Mouse (Mus musculus) hindbrain, embryonic 13.5 days (tissue): Measurements from ENCODE around the gene Aldh1a2. TPM values are rescaled to one million over a fixed set of nuclear protein-coding genes. Genes with fewer than 3 reads are reported as not detected.

Experiments
- ATAC-seq: fragments of 200-750 bp; cut with Nextera tagmentation; 2 replicates; pipeline ENCODE4 v1.8.0; 2017; ENCODE audit warnings: moderate TSS enrichment; ENCODE audit not compliant: low FRiP score
- H3K27ac ChIP-seq: fragments of 300-500 bp; sonication (generic); 2 replicates; pipeline ENCODE4 v1.5.1; 2015; ENCODE audit warnings: inconsistent platforms, mild to moderate bottlenecking, moderate library complexity
- H3K27me3 ChIP-seq: fragments of 300-500 bp; sonication (generic); 2 replicates; pipeline ENCODE4 v1.6.1; 2015; ENCODE audit warnings: mild to moderate bottlenecking, inconsistent platforms
- H3K36me3 ChIP-seq: fragments of 300-500 bp; sonication (generic); 2 replicates; pipeline ENCODE4 v1.6.1; 2015; ENCODE audit warnings: mild to moderate bottlenecking, inconsistent platforms
- H3K4me1 ChIP-seq: fragments of 300-500 bp; sonication (generic); replicated peaks from 2 replicates; pipeline ENCODE4 v1.6.1; 2015; ENCODE audit warnings: inconsistent platforms
- H3K4me2 ChIP-seq: fragments of 300-500 bp; sonication (generic); 2 replicates; pipeline ENCODE4 v1.6.1; 2015; ENCODE audit warnings: inconsistent platforms, mild to moderate bottlenecking, moderate library complexity
- H3K4me3 ChIP-seq: fragments of 300-500 bp; sonication (generic); 2 replicates; pipeline ENCODE4 v1.5.1; 2015; ENCODE audit warnings: mild to moderate bottlenecking, inconsistent platforms
- H3K9ac ChIP-seq: fragments of 300-500 bp; sonication (generic); 2 replicates; pipeline ENCODE4 v1.6.1; 2015; ENCODE audit warnings: mild to moderate bottlenecking, inconsistent platforms
- H3K9me3 ChIP-seq: fragments of 300-500 bp; sonication (generic); 2 replicates; pipeline ENCODE4 v1.6.1; 2016; ENCODE audit warnings: inconsistent platforms
- WGBS: fragments of 180-500 bp; shearing (Covaris S2); methylation state at CpG from one replicate; pipeline ENCODE4 v1.1.7; 2015; 5-methylcytosine and 5-hydroxymethylcytosine counted together
- polyA plus RNA-seq: library from polyadenylated mRNA; unstranded; fragments of >200 nt; fragmentation: Nextera tagmentation; extraction: Ambion mirVana; gene quantifications from 2 replicates; pipeline ENCODE4 v1.2.1, GENCODE M21; 2015

The Aldh1a2 gene
- polyA plus RNA-seq, 1 experiment from 2014 or later = 40.4 TPM

DNA sequence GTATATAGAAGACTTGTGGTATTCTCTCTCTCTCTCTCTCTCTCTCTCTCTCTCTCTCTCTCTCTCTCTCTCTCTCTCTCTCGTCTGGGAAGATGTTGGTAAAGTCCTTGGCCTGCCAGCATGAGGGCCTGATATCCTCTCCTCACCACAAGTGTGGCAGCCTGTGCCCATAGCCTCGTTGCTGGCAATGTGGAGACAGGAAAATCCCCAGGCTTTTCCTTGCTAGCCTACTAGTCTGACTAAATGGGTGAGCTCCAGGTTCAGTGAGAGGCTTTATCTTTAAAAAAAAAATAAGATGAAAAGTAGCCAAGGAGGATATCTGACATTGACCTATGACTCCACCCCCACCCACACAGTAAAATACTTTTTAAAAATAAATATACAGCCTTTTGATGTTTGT lies 4.8 kb downstream of the Aldh1a2 start:
- H3K4me3 ChIP-seq = no peak overlapping the region
- ATAC-seq = no peak
- H3K36me3 ChIP-seq = no peaks in the 10 kb centered on the region
- no peak overlapping the region for H3K4me2 ChIP-seq
- H3K27me3 ChIP-seq = peaks cover 45% of the 10 kb centered on the region
- peaks cover 13% of the 10 kb centered on the region for H3K4me1 ChIP-seq
- H3K9ac ChIP-seq = no peak overlapping the region
- no peak overlapping the region for H3K27ac ChIP-seq
- H3K9me3 ChIP-seq = no peaks in the 10 kb centered on the region
- 64% methylated on average over 2 of the region's 2 CpGs for WGBS

DNA sequence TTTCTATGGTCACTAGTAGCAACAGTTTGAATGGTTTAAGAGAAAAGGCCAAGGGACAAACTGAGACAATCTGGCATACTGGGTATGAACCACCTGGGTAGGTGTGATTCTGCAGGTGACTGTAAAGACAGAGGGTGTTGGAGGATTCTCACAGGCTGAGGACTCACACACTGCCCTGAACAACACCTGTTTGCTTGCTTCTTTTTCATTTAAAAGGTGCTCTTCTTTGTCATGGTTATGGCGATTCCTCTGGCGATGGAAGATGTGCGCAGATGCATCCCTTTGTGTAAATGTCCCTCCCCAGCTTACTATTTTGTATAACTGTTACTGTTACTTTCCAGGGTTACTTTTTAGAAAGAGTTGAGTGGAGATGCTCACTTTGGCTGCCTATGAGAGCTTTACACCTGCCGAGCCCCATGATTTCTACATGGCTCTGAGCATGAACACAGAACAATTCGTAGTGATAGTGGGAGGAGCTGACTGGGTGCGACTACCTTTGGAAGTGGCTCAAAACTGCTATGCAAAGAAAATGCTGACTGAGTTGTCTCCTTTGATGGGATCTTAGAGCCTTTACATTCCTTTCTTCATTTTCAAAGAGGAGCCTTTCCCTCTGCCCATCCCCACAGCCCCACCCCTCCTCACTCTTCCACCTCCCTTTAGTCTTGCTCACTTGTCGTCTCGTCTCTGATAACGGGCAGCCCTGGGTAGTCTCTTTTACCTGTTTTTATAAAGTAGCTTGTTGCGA lies 11.8 kb downstream of the Aldh1a2 start:
- no peak overlapping the region for H3K9ac ChIP-seq
- 37% methylated on average over 10 of the region's 10 CpGs for WGBS
- no peaks in the 10 kb centered on the region for H3K9me3 ChIP-seq
- H3K27ac ChIP-seq = no peak overlapping the region
- no peaks in the 10 kb centered on the region for H3K36me3 ChIP-seq
- H3K4me2 ChIP-seq = no peak overlapping the region
- no peaks in the 10 kb centered on the region for H3K4me1 ChIP-seq
- peaks cover 18% of the 10 kb centered on the region for H3K27me3 ChIP-seq
- H3K4me3 ChIP-seq = no peak overlapping the region
- ATAC-seq = no peak

DNA sequence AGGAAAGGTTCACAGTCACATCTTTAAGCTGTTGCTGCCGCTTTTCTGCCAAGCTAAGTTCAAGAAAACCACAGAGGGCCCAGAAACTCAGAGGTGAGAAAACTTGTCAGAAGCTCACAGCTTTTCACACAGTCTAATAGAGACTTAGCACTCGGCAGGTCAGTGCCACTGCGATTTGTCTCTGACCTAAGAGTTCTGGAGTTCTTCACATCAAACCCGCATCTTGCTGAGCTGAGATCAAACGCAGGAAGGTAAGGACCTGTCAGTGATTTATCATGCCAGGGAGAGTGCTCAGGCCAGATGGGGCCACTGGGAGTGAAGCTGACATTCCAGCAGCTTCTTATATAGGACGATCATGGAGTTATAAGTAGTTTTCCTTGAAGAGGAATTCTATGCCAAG lies 14.4 kb downstream of the Aldh1a2 start:
- H3K4me2 ChIP-seq = no peak overlapping the region
- no peaks in the 10 kb centered on the region for H3K9me3 ChIP-seq
- no peak overlapping the region for H3K4me3 ChIP-seq
- no peaks in the 10 kb centered on the region for H3K36me3 ChIP-seq
- no peak overlapping the region for H3K9ac ChIP-seq
- H3K27me3 ChIP-seq = peaks cover 22% of the 10 kb centered on the region
- H3K4me1 ChIP-seq = no peaks in the 10 kb centered on the region
- ATAC-seq = no peak
- H3K27ac ChIP-seq = no peak overlapping the region
- WGBS = 28% methylated on average over 6 of the region's 6 CpGs

DNA sequence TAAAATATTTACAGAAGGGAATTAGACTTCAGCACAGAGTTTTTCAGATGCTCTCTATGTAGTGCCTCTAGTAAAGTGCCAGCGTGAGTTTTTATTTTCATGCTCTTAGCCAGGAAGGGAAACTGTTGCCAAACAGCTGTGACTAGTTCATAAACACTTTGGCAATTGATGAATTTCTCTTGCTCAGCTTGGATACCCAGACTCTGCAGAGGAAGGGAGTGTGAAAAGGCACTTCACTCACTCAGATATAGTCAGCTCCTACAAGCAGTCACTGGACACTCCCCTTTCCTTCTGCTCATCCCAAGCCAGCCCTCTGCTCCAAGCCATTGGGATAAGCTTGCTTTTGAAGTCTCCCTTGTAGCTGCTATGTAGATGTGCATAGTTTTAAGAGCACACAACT lies 21.0 kb downstream of the Aldh1a2 start:
- Histone ChIP-seq H3K36me3 (no peaks in the 10 kb centered on the region), H3K27ac (no peak overlapping the region), H3K27me3 (peaks cover 8% of the 10 kb centered on the region; the same call in 1 of the 2 replicates), H3K9me3 (no peaks in the 10 kb centered on the region), H3K4me1 (0 out of 2 replicates have a peak, but pooled peaks cover under 1% of the 10 kb centered on the region), H3K4me3 (no peak overlapping the region), H3K9ac (no peak overlapping the region), H3K4me2 (no peak overlapping the region)
- no peak for ATAC-seq
- WGBS = 92% methylated on average over 1 of the region's 1 CpGs

DNA sequence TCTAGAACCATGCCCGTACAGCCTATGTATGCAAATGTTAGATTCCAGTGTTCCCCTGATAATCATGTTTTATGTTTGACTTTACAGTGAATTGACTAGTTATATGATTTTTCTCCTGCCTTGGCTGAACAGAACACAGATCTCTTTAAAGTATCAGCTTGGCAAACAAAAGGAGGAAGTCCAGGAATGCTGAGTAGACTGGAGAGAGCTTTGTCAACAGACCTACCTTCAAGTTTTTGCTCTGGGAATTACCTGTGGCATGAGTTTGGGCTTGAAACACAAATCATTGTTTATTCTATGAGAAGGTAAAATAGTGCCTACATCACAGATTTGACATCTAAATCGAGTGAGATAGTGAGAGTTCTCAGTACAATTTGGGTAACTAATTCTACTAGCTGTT lies 24.3 kb downstream of the Aldh1a2 start:
- Histone ChIP-seq H3K27ac (no peak overlapping the region), H3K27me3 (no peaks in the 10 kb centered on the region; the same call in 1 of the 2 replicates), H3K9ac (no peak overlapping the region), H3K9me3 (no peaks in the 10 kb centered on the region), H3K4me2 (no peak overlapping the region), H3K4me3 (no peak overlapping the region), H3K36me3 (no peaks in the 10 kb centered on the region), H3K4me1 (0 out of 2 replicates have a peak, but pooled peaks cover 6% of the 10 kb centered on the region)
- ATAC-seq = no peak
- 78% methylated on average over 2 of the region's 2 CpGs for WGBS

DNA sequence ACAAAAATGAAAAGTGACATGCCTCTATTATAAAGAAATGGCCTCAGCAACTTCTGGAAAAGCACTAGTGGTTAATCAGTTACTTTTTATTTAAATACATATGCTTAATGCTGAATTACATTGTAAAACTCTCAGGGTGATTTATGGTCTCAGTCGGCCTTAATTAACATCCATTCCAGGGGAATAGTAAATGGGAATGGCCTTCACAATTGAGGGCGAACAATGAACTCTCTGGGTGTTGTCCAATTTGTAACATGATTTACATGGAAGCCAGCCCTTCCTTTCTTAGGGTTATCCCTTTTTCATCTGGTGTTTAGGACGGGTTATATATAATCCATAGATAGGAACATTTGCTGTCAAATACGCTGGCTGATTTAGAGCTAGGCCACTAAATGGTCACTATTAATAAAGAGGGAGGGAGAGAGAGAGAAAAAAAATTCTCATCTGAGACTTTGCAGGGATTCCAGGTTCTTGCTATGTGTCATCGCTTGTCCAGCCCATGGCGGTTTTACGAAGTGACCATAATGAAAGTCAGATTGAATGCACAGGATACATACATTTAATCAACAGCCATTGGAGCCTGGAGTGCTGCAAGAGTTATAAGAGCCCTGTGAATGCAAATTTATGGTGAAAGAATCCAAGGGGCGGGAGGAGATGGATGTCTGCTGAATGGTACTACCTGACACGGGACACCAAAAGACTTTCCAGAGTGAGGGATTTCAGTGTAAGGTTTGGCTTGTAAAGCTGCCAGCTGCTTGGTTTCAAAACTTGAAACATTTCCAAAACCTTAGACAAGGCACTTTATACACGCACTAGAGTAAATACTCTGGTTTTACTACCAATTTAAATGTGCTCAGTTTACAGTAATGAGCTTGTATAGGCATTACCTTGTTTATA lies 26.2 kb downstream of the Aldh1a2 start:
- ATAC-seq = no peak
- H3K4me3 ChIP-seq = no peak overlapping the region
- no peaks in the 10 kb centered on the region; the same call in 1 of the 2 replicates for H3K27me3 ChIP-seq
- 0 out of 2 replicates have a peak, but pooled peaks cover 6% of the 10 kb centered on the region for H3K4me1 ChIP-seq
- H3K27ac ChIP-seq = no peak overlapping the region
- H3K9ac ChIP-seq = no peak overlapping the region
- no peaks in the 10 kb centered on the region for H3K36me3 ChIP-seq
- no peaks in the 10 kb centered on the region for H3K9me3 ChIP-seq
- WGBS = 55% methylated on average over 10 of the region's 10 CpGs
- no peak overlapping the region for H3K4me2 ChIP-seq

DNA sequence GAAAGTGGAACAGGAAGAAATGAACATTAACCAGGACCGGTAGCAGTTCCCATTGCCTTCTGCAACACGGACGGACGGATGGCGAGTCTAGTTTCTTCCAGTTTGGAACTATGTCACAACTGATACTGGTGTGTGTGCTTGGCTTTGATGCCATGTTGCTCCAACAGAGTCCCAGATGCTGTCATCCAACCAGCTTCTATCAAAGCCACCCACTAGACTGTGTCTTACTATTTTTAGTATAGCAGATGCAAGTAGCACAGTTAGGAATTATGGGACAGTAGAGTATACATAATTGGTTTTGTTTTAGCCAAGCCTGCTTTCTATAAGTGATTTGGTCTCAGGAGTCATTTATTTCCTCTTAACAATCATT lies 26.8 kb downstream of the Aldh1a2 start:
- no peak overlapping the region for H3K4me2 ChIP-seq
- no peak for ATAC-seq
- no peaks in the 10 kb centered on the region for H3K9me3 ChIP-seq
- H3K4me1 ChIP-seq = 0 out of 2 replicates have a peak, but pooled peaks cover 6% of the 10 kb centered on the region
- H3K27ac ChIP-seq = no peak overlapping the region
- H3K27me3 ChIP-seq = no peaks in the 10 kb centered on the region; the same call in 1 of the 2 replicates
- 94% methylated on average over 5 of the region's 5 CpGs for WGBS
- H3K9ac ChIP-seq = no peak overlapping the region
- H3K36me3 ChIP-seq = no peaks in the 10 kb centered on the region
- no peak overlapping the region for H3K4me3 ChIP-seq

DNA sequence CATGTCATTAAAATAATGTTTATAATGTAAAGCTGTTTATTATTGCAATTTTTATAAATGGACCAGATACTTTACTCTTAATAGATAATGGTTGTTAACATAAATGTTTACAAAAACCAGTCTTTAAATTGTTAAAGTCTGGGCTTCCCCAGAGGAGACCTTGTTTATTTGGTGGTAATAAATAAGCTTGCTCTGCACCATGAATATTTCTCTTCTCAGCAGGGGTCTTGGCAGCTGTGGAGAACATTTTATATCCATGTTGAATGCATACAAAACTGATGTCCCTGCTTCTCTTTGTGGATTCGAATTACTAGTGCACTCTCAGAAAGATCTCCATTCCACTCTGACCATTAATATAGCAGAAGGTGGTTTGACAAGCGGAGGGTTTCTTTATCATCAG lies 38.8 kb downstream of the Aldh1a2 start:
- no peak for ATAC-seq
- no peaks in the 10 kb centered on the region for H3K4me1 ChIP-seq

DNA sequence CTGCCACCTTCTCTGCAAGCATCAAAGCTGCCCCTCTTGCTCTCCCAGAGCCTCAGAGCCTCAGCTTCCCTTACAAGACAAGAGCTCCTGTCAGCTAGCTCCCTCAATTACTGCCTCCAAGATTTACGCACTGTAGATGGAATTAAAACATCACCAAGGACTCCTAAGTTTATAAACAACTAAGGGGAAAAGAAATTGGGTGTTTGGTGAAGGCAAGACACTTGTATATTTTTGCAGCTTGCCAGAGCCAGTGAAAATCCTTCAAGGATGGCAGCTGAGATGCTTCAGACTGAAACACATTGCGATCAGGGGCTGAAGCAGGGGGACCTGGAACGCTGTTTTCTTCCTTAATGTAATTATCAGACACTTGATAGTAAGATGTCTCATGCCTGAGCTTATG lies 47.1 kb downstream of the Aldh1a2 start:
- H3K27me3 ChIP-seq = no peaks in the 10 kb centered on the region
- no peak overlapping the region for H3K27ac ChIP-seq
- no peaks in the 10 kb centered on the region for H3K9me3 ChIP-seq
- no peaks in the 10 kb centered on the region for H3K4me1 ChIP-seq
- WGBS = 85% methylated on average over 3 of the region's 3 CpGs
- no peaks in the 10 kb centered on the region for H3K36me3 ChIP-seq
- H3K4me3 ChIP-seq = no peak overlapping the region
- H3K9ac ChIP-seq = no peak overlapping the region
- no peak for ATAC-seq
- no peak overlapping the region for H3K4me2 ChIP-seq

More for the DNA sequence above, 38.8 kb downstream of the Aldh1a2 start:
- H3K4me3 ChIP-seq = no peak overlapping the region
- H3K27ac ChIP-seq = no peak overlapping the region
- H3K9me3 ChIP-seq = no peaks in the 10 kb centered on the region
- no peak overlapping the region for H3K4me2 ChIP-seq
- H3K9ac ChIP-seq = no peak overlapping the region
- H3K36me3 ChIP-seq = no peaks in the 10 kb centered on the region
- H3K27me3 ChIP-seq = no peaks in the 10 kb centered on the region
- 77% methylated on average over 2 of the region's 2 CpGs for WGBS

DNA sequence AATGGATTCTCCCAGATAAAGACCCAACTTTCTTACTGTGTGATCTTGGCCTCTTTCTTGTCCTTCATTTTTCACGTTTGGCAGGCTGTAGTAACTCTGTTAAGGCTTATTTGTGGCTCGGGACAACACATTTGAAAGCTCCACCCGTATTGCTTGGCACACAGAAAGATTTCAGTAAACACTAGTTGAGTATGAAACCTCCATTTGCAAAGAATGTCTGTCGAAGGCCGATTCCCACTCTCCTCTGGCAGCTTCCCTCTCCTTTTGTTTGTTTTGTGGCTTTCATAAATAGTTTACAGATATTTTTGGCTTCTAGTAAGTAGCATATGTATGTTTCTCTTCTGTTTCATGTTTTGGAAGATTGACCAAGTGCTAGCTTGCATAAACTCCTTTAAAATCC lies 54.1 kb downstream of the Aldh1a2 start:
- no peak overlapping the region for H3K27ac ChIP-seq
- H3K4me1 ChIP-seq = no peaks in the 10 kb centered on the region
- WGBS = 81% methylated on average over 5 of the region's 5 CpGs
- H3K36me3 ChIP-seq = no peaks in the 10 kb centered on the region
- H3K4me3 ChIP-seq = no peak overlapping the region
- H3K9me3 ChIP-seq = no peaks in the 10 kb centered on the region
- ATAC-seq = no peak
- no peak overlapping the region for H3K4me2 ChIP-seq
- H3K9ac ChIP-seq = no peak overlapping the region
- H3K27me3 ChIP-seq = no peaks in the 10 kb centered on the region

DNA sequence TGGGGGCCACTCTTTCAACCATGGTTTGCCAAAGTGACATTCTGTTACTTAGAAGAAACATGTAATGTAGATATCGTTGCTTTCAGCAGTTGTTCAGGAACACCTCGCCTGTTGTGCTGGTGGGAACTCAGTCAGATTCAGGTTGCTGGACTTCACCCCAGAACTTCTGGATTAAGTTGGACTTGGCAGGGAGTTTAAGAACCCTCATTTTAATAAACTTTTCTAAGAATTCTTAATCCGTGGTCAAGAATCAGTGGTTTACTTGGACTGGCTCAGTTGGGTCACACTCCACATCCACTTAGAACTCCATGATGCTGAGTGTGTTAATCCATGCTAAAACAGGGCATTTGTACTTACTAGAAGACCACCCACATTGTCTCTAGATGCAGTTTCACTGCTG lies 54.6 kb downstream of the Aldh1a2 start:
- no peaks in the 10 kb centered on the region for H3K36me3 ChIP-seq
- H3K4me3 ChIP-seq = no peak overlapping the region
- H3K27ac ChIP-seq = no peak overlapping the region
- no peaks in the 10 kb centered on the region for H3K4me1 ChIP-seq
- no peak for ATAC-seq
- no peaks in the 10 kb centered on the region for H3K27me3 ChIP-seq
- H3K4me2 ChIP-seq = no peak overlapping the region
- no peaks in the 10 kb centered on the region for H3K9me3 ChIP-seq
- WGBS = 86% methylated on average over 3 of the region's 3 CpGs
- no peak overlapping the region for H3K9ac ChIP-seq

DNA sequence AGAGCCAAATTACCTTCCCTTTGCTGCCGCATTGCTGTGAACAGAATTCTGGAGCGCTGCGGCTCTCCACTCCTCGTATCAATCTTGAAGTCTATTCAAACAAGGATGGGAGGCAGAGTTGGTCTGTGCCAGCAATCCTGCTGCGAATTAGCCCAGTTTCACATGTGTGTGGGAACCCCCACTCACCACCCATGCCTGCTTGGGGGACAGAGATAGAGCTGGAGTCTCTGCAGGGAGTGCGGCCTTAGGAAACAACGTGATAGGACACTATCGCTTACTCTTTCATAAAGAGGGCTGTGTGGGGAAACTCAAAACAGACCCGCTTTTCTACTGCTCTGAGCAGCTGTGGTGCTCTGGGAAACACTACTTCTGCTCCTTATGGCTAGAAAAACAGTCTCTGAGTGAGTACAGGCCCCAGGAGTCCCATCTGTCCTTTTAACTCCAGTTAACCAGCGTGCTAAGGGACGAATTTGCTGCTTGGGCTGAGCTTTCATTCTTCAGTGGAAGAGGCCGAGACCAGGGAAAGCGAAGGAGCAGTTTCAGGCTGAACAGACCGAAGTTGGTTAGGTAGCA lies 60.6 kb downstream of the Aldh1a2 start:
- H3K27ac ChIP-seq = no peak overlapping the region
- 58% methylated on average over 14 of the region's 14 CpGs for WGBS
- ATAC-seq = no peak
- no peaks in the 10 kb centered on the region for H3K27me3 ChIP-seq
- no peaks in the 10 kb centered on the region for H3K9me3 ChIP-seq
- H3K4me3 ChIP-seq = no peak overlapping the region
- H3K4me1 ChIP-seq = 0 out of 2 replicates have a peak, but pooled peaks cover 5% of the 10 kb centered on the region
- H3K9ac ChIP-seq = no peak overlapping the region
- H3K4me2 ChIP-seq = no peak overlapping the region
- no peaks in the 10 kb centered on the region for H3K36me3 ChIP-seq
